Mouse (Mus musculus) neural tube, embryonic 12.5 days (tissue): ENCODE results near the gene Vmp1. TPM values are rescaled to one million over a fixed set of nuclear protein-coding genes. Genes with fewer than 3 reads are reported as not detected.
A peak's percentile ranks its signal among the peaks of the same experiment; 100 is the strongest.

Experiments
- microRNA counts: library from miRNA; unstranded; fragments of <30 nt; microRNA quantifications from one replicate; lab custom pipeline; 2017
- microRNA-seq: library from miRNA; unstranded; fragments of <30 nt; microRNA quantifications from one replicate; pipeline ENCODE4, GENCODE M21; 2017
- polyA plus RNA-seq: library from polyadenylated mRNA; unstranded; fragments of >200 nt; fragmentation: Nextera tagmentation; extraction: Ambion mirVana; gene quantifications from 2 replicates; pipeline ENCODE4 v1.2.1, GENCODE M21; 2016

Gene Vmp1
- polyA plus RNA-seq, 1 experiment from 2014 or later: 96.6 TPM

MicroRNAs encoded within 50 kb of the gene (microRNA counts, 519-probe panel; counts per million panel counts)
- 4,717 counts per million, percentile 82 among the panel's probes with 10 or more counts for microRNA mmu-miR-21 (lab: Ali Mortazavi, UCI)

Small RNAs within 50 kb of the gene (microRNA-seq; reads per million reads assigned to microRNA genes)
- gene Mir21a: 4,079 reads per million, percentile 88 among the genes with 10 or more reads in this experiment

Other genes with a start within 250 kb of the Vmp1 start
- gene Rnft1, start 199.2 kb downstream of the Vmp1 start, polyA plus RNA-seq: 19.4 and 21.4 TPM in 2 replicates
- gene Rps6kb1, start 139.0 kb downstream of the Vmp1 start, polyA plus RNA-seq: 68.9 and 71.8 TPM in 2 replicates
- 10.7 and 11.9 TPM in 2 replicates for gene Tubd1, start 138.8 kb downstream of the Vmp1 start, polyA plus RNA-seq
- gene Ptrh2, start 149 bp upstream of the Vmp1 start, polyA plus RNA-seq: 32.0 and 32.7 TPM in 2 replicates
- gene Cltc, start 73.7 kb upstream of the Vmp1 start, polyA plus RNA-seq: 150 and 166 TPM in 2 replicates
- gene Dhx40, start 123.9 kb upstream of the Vmp1 start, polyA plus RNA-seq: 32.3 and 35.5 TPM in 2 replicates